Mouse (Mus musculus): ENCODE data around the gene Stat6. TPM values are rescaled to one million over a fixed set of nuclear protein-coding genes. Genes with fewer than 3 reads are reported as not detected.
"Not testable (repeated sequence)": the region's sequence is repeated elsewhere in the genome, so short reads cannot be mapped to it uniquely, and the experiment has no call there.

Stat6 gene
- polyA plus RNA-seq, 1 experiment from 2014 or later = 37.7 TPM

GRCm38 (mm10) chr10:127631261-127632214 is 11.2 kb upstream of the Stat6 start:
- no peaks in the 10 kb centered on the region for H3K27me3 ChIP-seq (replicated peaks)
- 77% methylated on average over 10 of the region's 10 CpGs for WGBS
- ATAC-seq = no peak
- H3K36me3 ChIP-seq = no peaks in the 10 kb centered on the region
- H3K9ac ChIP-seq = no peak overlapping the region
- no peak overlapping the region for H3K4me3 ChIP-seq (replicated peaks)
- peaks cover 1% of the 10 kb centered on the region; the same call in 1 of the 2 replicates for H3K9me3 ChIP-seq
- peaks cover 9% of the 10 kb centered on the region; the same call in 1 of the 2 replicates for H3K4me1 ChIP-seq (replicated peaks)
- no peak overlapping the region for H3K27ac ChIP-seq
- H3K4me2 ChIP-seq (replicated peaks) = no peak overlapping the region

- H3K4me1 ChIP-seq (replicated peaks) = peaks cover 9% of the 10 kb centered on the region; the same call in 1 of the 2 replicates
- no peak overlapping the region for H3K27ac ChIP-seq
- 27% methylated on average over 7 of the region's 7 CpGs for WGBS
- H3K9me3 ChIP-seq = no peaks in the 10 kb centered on the region
- H3K9ac ChIP-seq = no peak overlapping the region
- no peaks in the 10 kb centered on the region for H3K36me3 ChIP-seq
- no peak overlapping the region for H3K4me3 ChIP-seq (replicated peaks)
- H3K27me3 ChIP-seq (replicated peaks) = no peaks in the 10 kb centered on the region
- ATAC-seq = peak; percentile 71
- H3K4me2 ChIP-seq (replicated peaks) = no peak overlapping the region
These were observed 10.0 kb upstream of the Stat6 start for GRCm38 (mm10) chr10:127632668-127633271.

- no peak overlapping the region for H3K27ac ChIP-seq
- H3K4me3 ChIP-seq (replicated peaks) = no peak overlapping the region
- H3K4me2 ChIP-seq (replicated peaks) = no peak overlapping the region
- WGBS = 65% methylated on average over 5 of the region's 5 CpGs
- no peaks in the 10 kb centered on the region for H3K36me3 ChIP-seq
- peaks cover 21% of the 10 kb centered on the region for H3K4me1 ChIP-seq (replicated peaks)
- ATAC-seq = no peak
- H3K9ac ChIP-seq = no peak overlapping the region
- H3K9me3 ChIP-seq = no peaks in the 10 kb centered on the region
- H3K27me3 ChIP-seq (replicated peaks) = no peaks in the 10 kb centered on the region
These were observed 2.4 kb upstream of the Stat6 start for GRCm38 (mm10) chr10:127640421-127640820.

GRCm38 (mm10) chr10:127641861-127642771 is 670 bp upstream of the Stat6 start:
- Histone ChIP-seq H3K4me3 (replicated peaks) (peak overlapping the region; percentile 57), H3K9ac (peak overlapping the region; percentile 73), H3K4me2 (replicated peaks) (peak overlapping the region; percentile 84), H3K4me1 (replicated peaks) (peaks cover 21% of the 10 kb centered on the region), H3K27me3 (replicated peaks) (no peaks in the 10 kb centered on the region), H3K36me3 (no peaks in the 10 kb centered on the region), H3K27ac (peak overlapping the region; percentile 93), H3K9me3 (no peaks in the 10 kb centered on the region)
- 3% methylated on average over 19 of the region's 19 CpGs for WGBS
- ATAC-seq = peak; percentile 61

- WGBS = under 1% methylated on average over 25 of the region's 25 CpGs
- Histone ChIP-seq H3K4me1 (replicated peaks) (peaks cover 21% of the 10 kb centered on the region), H3K4me2 (replicated peaks) (peak overlapping the region; percentile 84), H3K4me3 (replicated peaks) (peak overlapping the region; percentile 57), H3K9me3 (no peaks in the 10 kb centered on the region), H3K9ac (peak overlapping the region; percentile 73), H3K36me3 (no peaks in the 10 kb centered on the region; the same call in 1 of the 2 replicates), H3K27me3 (replicated peaks) (no peaks in the 10 kb centered on the region), H3K27ac (peak overlapping the region; percentile 93)
- ATAC-seq = peak; percentile 79
These were observed 910 bp downstream of the Stat6 start for GRCm38 (mm10) chr10:127643553-127644238.

- no peak overlapping the region for H3K27ac ChIP-seq
- WGBS = 63% methylated on average over 2 of the region's 2 CpGs
These were observed 3.0 kb downstream of the Stat6 start for GRCm38 (mm10) chr10:127645791-127646190.

GRCm38 (mm10) chr10:127652906-127653638 is 10.3 kb downstream of the Stat6 start:
- Histone ChIP-seq H3K36me3 (peaks cover 20% of the 10 kb centered on the region), H3K27me3 (replicated peaks) (no peaks in the 10 kb centered on the region), H3K9me3 (no peaks in the 10 kb centered on the region), H3K4me2 (replicated peaks) (peak overlapping the region; percentile 15), H3K9ac (peak overlapping the region; percentile 26; the same call in 1 of the 2 replicates), H3K27ac (peak overlapping the region; percentile 56), H3K4me3 (replicated peaks) (0 out of 2 replicates have a peak overlapping the region, but pooled peaks have one; percentile 6), H3K4me1 (replicated peaks) (no peaks in the 10 kb centered on the region)
- WGBS = 42% methylated on average over 21 of the region's 21 CpGs
- 0 out of 2 replicates have a peak, but pooled peaks have one; percentile 9 for ATAC-seq

More at GRCm38 (mm10) chr10:127645791-127646190, 3.0 kb downstream of the Stat6 start:
- no peak for ATAC-seq
- Histone ChIP-seq H3K36me3 (peaks cover 3% of the 10 kb centered on the region), H3K9ac (no peak overlapping the region), H3K4me3 (replicated peaks) (no peak overlapping the region), H3K4me1 (replicated peaks) (peaks cover 21% of the 10 kb centered on the region), H3K9me3 (no peaks in the 10 kb centered on the region), H3K27me3 (replicated peaks) (no peaks in the 10 kb centered on the region), H3K4me2 (replicated peaks) (no peak overlapping the region)

- no peak overlapping the region for H3K9ac ChIP-seq
- H3K27me3 ChIP-seq (replicated peaks) = no peaks in the 10 kb centered on the region
- H3K27ac ChIP-seq = no peak overlapping the region
- no peak for ATAC-seq
- peaks cover 23% of the 10 kb centered on the region for H3K36me3 ChIP-seq
- H3K4me1 ChIP-seq (replicated peaks) = peaks cover 8% of the 10 kb centered on the region; the same call in 1 of the 2 replicates
- no peaks in the 10 kb centered on the region for H3K9me3 ChIP-seq
- no peak overlapping the region for H3K4me2 ChIP-seq (replicated peaks)
- WGBS = 72% methylated on average over 16 of the region's 16 CpGs
- H3K4me3 ChIP-seq (replicated peaks) = no peak overlapping the region
These were observed 12.3 kb downstream of the Stat6 start for GRCm38 (mm10) chr10:127654970-127655579.

- 57% methylated on average over 6 of the region's 6 CpGs for WGBS
- H3K36me3 ChIP-seq = peaks cover 16% of the 10 kb centered on the region; the same call in 1 of the 2 replicates
These were observed 14.8 kb downstream of the Stat6 start for GRCm38 (mm10) chr10:127657617-127658016.

GRCm38 (mm10) chr10:127658076-127658475 is 15.3 kb downstream of the Stat6 start:
- peaks cover 16% of the 10 kb centered on the region; the same call in 1 of the 2 replicates for H3K36me3 ChIP-seq
- no peaks in the 10 kb centered on the region for H3K27me3 ChIP-seq (replicated peaks)
- 14% methylated on average over 6 of the region's 6 CpGs for WGBS
- H3K4me3 ChIP-seq (replicated peaks) = peak overlapping the region; percentile 20; the same call in 1 of the 2 replicates
- H3K4me1 ChIP-seq (replicated peaks) = peaks cover 34% of the 10 kb centered on the region
- ATAC-seq = peak; percentile 71
- H3K27ac ChIP-seq = no peak overlapping the region
- H3K9me3 ChIP-seq = no peaks in the 10 kb centered on the region
- peak overlapping the region; percentile 3; the same call in 1 of the 2 replicates for H3K9ac ChIP-seq
- peak overlapping the region; percentile 39 for H3K4me2 ChIP-seq (replicated peaks)

More at GRCm38 (mm10) chr10:127657617-127658016, 14.8 kb downstream of the Stat6 start:
- H3K4me2 ChIP-seq (replicated peaks); H3K9me3 ChIP-seq; H3K27me3 ChIP-seq (replicated peaks); H3K9ac ChIP-seq; H3K27ac ChIP-seq; ATAC-seq; H3K4me3 ChIP-seq (replicated peaks): not testable (repeated sequence)
- H3K4me1 ChIP-seq (replicated peaks) = peaks cover 30% of the 10 kb centered on the region
